Mouse (Mus musculus) G1E (cell line): ENCODE data around the gene Stk39. TPM values are rescaled to one million over a fixed set of nuclear protein-coding genes. Genes with fewer than 3 reads are reported as not detected.

ENCODE experiments used
- ATAC-seq: 2 replicates; pipeline ENCODE4 v1.8.0; 2016; ENCODE audit warnings: mild to moderate bottlenecking; ENCODE audit not compliant: insufficient number of reproducible peaks, poor library complexity, low FRiP score, severe bottlenecking; ENCODE audit errors: extremely low read depth
- DNase-seq: peaks from one replicate; pipeline ENCODE4 v3.0.0; 2012; ENCODE audit warnings: low spot score
- H3K27me3 ChIP-seq: 2 replicates; pipeline ENCODE4 v1.6.1; 2012; ENCODE audit warnings: mild to moderate bottlenecking, low read length, inconsistent platforms; ENCODE audit not compliant: insufficient read depth
- H3K36me3 ChIP-seq: replicated peaks from 2 replicates; pipeline ENCODE3; 2012; ENCODE audit warnings: mild to moderate bottlenecking, inconsistent platforms
- H3K4me1 ChIP-seq: 2 replicates; pipeline ENCODE4 v1.6.1; 2012; ENCODE audit warnings: low read depth, low read length, inconsistent platforms, mixed read lengths; ENCODE audit not compliant: insufficient read depth
- H3K4me3 ChIP-seq: 2 replicates; pipeline ENCODE4 v1.5.1; 2012; ENCODE audit warnings: low read depth, mild to moderate bottlenecking, inconsistent platforms, low read length, moderate library complexity, mixed read lengths
- H3K9me3 ChIP-seq: replicated peaks from 2 replicates; pipeline ENCODE4 v1.6.1; 2012; ENCODE audit warnings: inconsistent platforms
- CTCF ChIP-seq: IDR thresholded peaks from 2 replicates; pipeline ENCODE4 v1.5.1; 2012; ENCODE audit warnings: low read depth, low read length, inconsistent platforms, mixed read lengths
- GATA1 ChIP-seq: IDR thresholded peaks from 2 replicates; pipeline ENCODE4 v1.6.1; 2012; ENCODE audit warnings: borderline replicate concordance, low read length, inconsistent platforms, mixed read lengths
- GATA2 ChIP-seq: IDR thresholded peaks from 2 replicates; pipeline ENCODE4 v1.6.1; 2012; ENCODE audit warnings: low read depth, low read length, inconsistent platforms, borderline replicate concordance
- POLR2AphosphoS5 ChIP-seq: IDR thresholded peaks from 2 replicates; pipeline ENCODE4 v1.6.1; 2012; ENCODE audit warnings: low read depth, low read length, inconsistent platforms; ENCODE audit not compliant: insufficient replicate concordance
- TAL1 ChIP-seq: conservative IDR thresholded peaks from 2 replicates; pipeline ENCODE4 v1.6.1; 2012; ENCODE audit warnings: low read depth, low read length, inconsistent platforms, mixed read lengths
- polyA plus RNA-seq: library from polyadenylated mRNA; stranded (reverse); fragments of >175 nt; gene quantifications from 2 replicates; pipeline ENCODE4 v1.2.3, GENCODE M21; 2012
- total RNA-seq, 2 experiments: library from RNA; stranded (forward) in 1 of 2; stranded (reverse) in 1 of 2; fragments of 200-1000 nt in 1 of 2; fragments of >200 nt in 1 of 2; fragmentation: Nextera tagmentation in 1 of 2; gene quantifications; 2 replicates each; pipeline ENCODE4 v1.2.3; 2014 to 2017

Gene Stk39
- total and polyA plus RNA-seq, 3 experiments: 0.11 TPM; not detected in 2

DNA sequence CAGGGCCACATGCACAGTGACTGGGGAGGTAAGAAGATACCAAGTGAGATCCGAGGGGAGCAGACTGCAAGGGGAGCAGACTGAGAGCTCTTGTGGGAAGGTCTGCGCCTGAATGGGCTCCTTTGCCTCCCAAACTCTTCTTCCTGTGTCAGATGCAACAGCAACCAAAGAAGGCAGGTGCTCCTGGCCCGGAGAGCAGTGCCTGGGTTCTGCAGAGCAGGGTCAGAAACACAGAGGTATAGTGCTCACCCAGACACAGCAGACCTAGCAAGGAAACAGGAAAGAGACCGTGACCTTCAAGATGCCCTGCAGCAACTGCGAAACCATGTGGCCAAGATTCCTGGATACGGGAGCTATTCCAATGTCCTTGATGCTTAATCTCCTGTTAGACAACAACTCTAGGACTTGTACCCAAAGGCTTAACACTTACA, 94.8 kb downstream of the Stk39 start:
- no peak overlapping the region for H3K4me3 ChIP-seq
- H3K36me3 ChIP-seq: no peaks in the 10 kb centered on the region
- no peak for DNase-seq
- no peaks in the 10 kb centered on the region for H3K27me3 ChIP-seq
- ATAC-seq: no peak
- TF ChIP-seq GATA2: no peak
- no peak for TF ChIP-seq CTCF
- no peak for TF ChIP-seq GATA1
- no peak for TF ChIP-seq TAL1
- TF ChIP-seq POLR2AphosphoS5: no peak
- H3K4me1 ChIP-seq: no peaks in the 10 kb centered on the region
- peaks cover 66% of the 10 kb centered on the region for H3K9me3 ChIP-seq

- H3K36me3 ChIP-seq: no peaks in the 10 kb centered on the region
- H3K4me1 ChIP-seq: no peaks in the 10 kb centered on the region
- ATAC-seq (no peak), DNase-seq (no peak)
- no peak overlapping the region for H3K4me3 ChIP-seq
- no peaks in the 10 kb centered on the region for H3K27me3 ChIP-seq
- H3K9me3 ChIP-seq: peaks cover 60% of the 10 kb centered on the region
- no peak for TF ChIP-seq POLR2AphosphoS5
- no peak for TF ChIP-seq TAL1
- TF ChIP-seq GATA1: no peak
- no peak for TF ChIP-seq GATA2
- no peak for TF ChIP-seq CTCF
Measured at GRCm38 (mm10) chr2:68376660-68377059, 95.4 kb downstream of the Stk39 start.

- ATAC-seq (no peak), DNase-seq (no peak)
- H3K4me1 ChIP-seq: no peaks in the 10 kb centered on the region
Measured at GRCm38 (mm10) chr2:68374202-68374601, 97.9 kb downstream of the Stk39 start.

GRCm38 (mm10) chr2:68371912-68372311, 100.2 kb downstream of the Stk39 start:
- no peak overlapping the region for H3K4me3 ChIP-seq
- H3K4me1 ChIP-seq: no peaks in the 10 kb centered on the region
- TF ChIP-seq POLR2AphosphoS5 (no peak), TAL1 (no peak), GATA2 (no peak), GATA1 (no peak), CTCF (no peak)
- DNase-seq (no peak), ATAC-seq (no peak)
- H3K27me3 ChIP-seq: no peaks in the 10 kb centered on the region
- peaks cover 44% of the 10 kb centered on the region for H3K9me3 ChIP-seq
- no peaks in the 10 kb centered on the region for H3K36me3 ChIP-seq

More at GRCm38 (mm10) chr2:68374202-68374601, 97.9 kb downstream of the Stk39 start:
- Histone ChIP-seq H3K27me3 (no peaks in the 10 kb centered on the region), H3K9me3 (peaks cover 54% of the 10 kb centered on the region), H3K4me3 (no peak overlapping the region), H3K36me3 (no peaks in the 10 kb centered on the region)
- TF ChIP-seq CTCF: no peak
- no peak for TF ChIP-seq GATA1
- TF ChIP-seq POLR2AphosphoS5: no peak
- TF ChIP-seq TAL1: no peak
- no peak for TF ChIP-seq GATA2

DNA sequence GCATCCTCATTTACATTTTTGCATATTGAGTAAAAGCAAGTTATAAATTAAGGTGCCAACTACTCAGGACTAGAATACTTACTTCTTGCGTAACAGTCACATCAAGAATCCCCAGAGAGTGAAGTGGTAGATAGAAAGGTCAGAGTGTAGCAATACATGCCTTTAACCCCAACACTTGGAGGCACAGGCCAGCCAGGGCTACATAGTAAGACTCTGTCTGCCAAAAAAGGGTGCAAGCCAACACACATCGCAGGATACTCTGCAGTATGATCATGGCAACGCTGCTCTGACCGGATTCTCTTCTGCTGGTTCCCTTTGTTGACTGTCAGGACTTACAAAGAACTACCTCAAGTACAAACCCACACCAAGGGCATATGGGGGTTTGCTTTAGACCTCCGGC, 101.7 kb downstream of the Stk39 start:
- peaks cover 40% of the 10 kb centered on the region for H3K9me3 ChIP-seq
- H3K4me1 ChIP-seq: no peaks in the 10 kb centered on the region
- no peaks in the 10 kb centered on the region for H3K27me3 ChIP-seq
- ATAC-seq (no peak), DNase-seq (no peak)
- no peak for TF ChIP-seq POLR2AphosphoS5
- no peak for TF ChIP-seq TAL1
- no peak for TF ChIP-seq GATA2
- TF ChIP-seq CTCF: no peak
- TF ChIP-seq GATA1: no peak
- H3K36me3 ChIP-seq: no peaks in the 10 kb centered on the region
- no peak overlapping the region for H3K4me3 ChIP-seq

DNA sequence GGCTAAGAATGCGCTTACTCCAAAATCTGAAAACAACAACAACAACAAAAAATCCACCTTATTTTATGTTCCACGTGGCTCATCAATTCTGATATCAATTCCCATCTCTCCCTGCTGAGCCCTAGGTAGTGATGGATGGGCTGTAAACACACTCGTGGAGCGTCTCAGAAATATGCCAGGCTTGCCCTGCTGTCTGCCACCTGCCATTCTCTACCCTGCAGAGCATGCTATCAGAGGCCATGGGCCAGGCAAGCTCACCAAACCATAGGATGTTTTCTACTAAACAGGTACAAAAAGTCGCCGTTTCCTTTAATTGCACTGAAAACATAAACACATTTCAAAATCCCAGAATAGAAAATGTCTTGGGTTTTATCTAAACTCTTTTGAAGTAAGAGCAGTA, 103.0 kb downstream of the Stk39 start:
- H3K9me3 ChIP-seq: peaks cover 42% of the 10 kb centered on the region
- H3K4me1 ChIP-seq: no peaks in the 10 kb centered on the region
- ATAC-seq: no peak
- H3K4me3 ChIP-seq: no peak overlapping the region
- H3K27me3 ChIP-seq: no peaks in the 10 kb centered on the region
- H3K36me3 ChIP-seq: no peaks in the 10 kb centered on the region
- no peak for DNase-seq
- no peak for TF ChIP-seq GATA1
- TF ChIP-seq CTCF: no peak
- no peak for TF ChIP-seq GATA2
- no peak for TF ChIP-seq POLR2AphosphoS5
- TF ChIP-seq TAL1: no peak
